Mouse (Mus musculus) limb, embryonic 10.5 days (tissue): ENCODE data around the gene Hdac1. TPM values are rescaled to one million over a fixed set of nuclear protein-coding genes. Genes with fewer than 3 reads are reported as not detected.
A peak's percentile ranks its signal among the peaks of the same experiment; 100 is the strongest.

Experiments used
- DNase-seq: peaks from one replicate; pipeline ENCODE4 v3.0.0-alpha.2; 2017; ENCODE audit warnings: low spot score
- H3K27ac ChIP-seq: fragments of 300-500 bp; sonication (generic); 2 replicates; pipeline ENCODE4 v1.5.1; 2016; ENCODE audit warnings: mild to moderate bottlenecking
- H3K27me3 ChIP-seq: fragments of 300-500 bp; sonication (generic); 2 replicates; pipeline ENCODE4 v1.6.1; 2016; ENCODE audit warnings: low read depth, mild to moderate bottlenecking; ENCODE audit not compliant: poor library complexity, severe bottlenecking
- H3K36me3 ChIP-seq: fragments of 300-500 bp; sonication (generic); 2 replicates; pipeline ENCODE4 v1.6.1; 2016; ENCODE audit warnings: mild to moderate bottlenecking, moderate library complexity
- H3K4me1 ChIP-seq: fragments of 300-500 bp; sonication (generic); 2 replicates; pipeline ENCODE4 v1.6.1; 2016
- H3K4me3 ChIP-seq: fragments of 300-500 bp; sonication (generic); 2 replicates; pipeline ENCODE4 v1.5.1; 2016; ENCODE audit warnings: mild to moderate bottlenecking, moderate library complexity
- H3K9me3 ChIP-seq: fragments of 300-500 bp; sonication (generic); replicated peaks from 2 replicates; pipeline ENCODE4 v1.6.1; 2016; ENCODE audit warnings: mild to moderate bottlenecking
- WGBS: fragments of 180-500 bp; shearing (Covaris S2); methylation state at CpG from one replicate; pipeline ENCODE4 v1.1.7; 2016; 5-methylcytosine and 5-hydroxymethylcytosine counted together
- polyA plus RNA-seq: library from polyadenylated mRNA; unstranded; fragments of >200 nt; fragmentation: Nextera tagmentation; extraction: Ambion mirVana; gene quantifications from 2 replicates; pipeline ENCODE4 v1.2.1, GENCODE M21; 2016

Hdac1 gene
- polyA plus RNA-seq, 1 experiment from 2014 or later: 336 TPM

DNA sequence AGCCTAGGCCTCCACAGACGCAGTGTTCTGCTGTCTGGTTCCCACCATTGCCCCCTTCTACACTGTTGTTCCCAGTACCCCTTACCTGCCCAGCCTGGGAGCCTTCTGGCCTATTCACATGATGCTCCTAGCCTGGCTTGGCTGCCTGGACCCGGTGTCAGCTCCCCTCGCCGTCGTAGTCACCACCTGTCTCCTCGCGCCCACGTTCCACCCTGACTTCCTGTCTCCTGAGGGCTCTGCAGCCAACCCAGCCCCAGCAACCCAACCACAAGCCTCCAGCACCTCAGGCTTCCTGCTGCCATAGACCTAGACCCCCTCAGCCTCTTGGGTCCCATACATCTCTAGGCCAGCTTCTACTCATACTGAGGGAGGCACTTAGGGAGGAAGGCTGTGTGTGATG, 30.9 kb upstream of the Hdac1 start, which contains the start of gene Lck:
Gene Lck (minus strand): TSS at position 212 of the 400 bp plus-strand sequence.
- Histone ChIP-seq H3K27ac (peak within 1 kb of the TSS; percentile 32; the same call in 1 of the 2 replicates), H3K4me1 (peaks cover 25% of the 10 kb centered on the region), H3K36me3 (no peaks in the 10 kb centered on the region), H3K4me3 (no peak within 1 kb of the TSS), H3K27me3 (0 out of 2 replicates have a peak, but pooled peaks cover 3% of the 10 kb centered on the region), H3K9me3 (no peaks in the 10 kb centered on the region)
- 90% methylated on average over 8 of the region's 8 CpGs for WGBS
- no peak for DNase-seq

DNA sequence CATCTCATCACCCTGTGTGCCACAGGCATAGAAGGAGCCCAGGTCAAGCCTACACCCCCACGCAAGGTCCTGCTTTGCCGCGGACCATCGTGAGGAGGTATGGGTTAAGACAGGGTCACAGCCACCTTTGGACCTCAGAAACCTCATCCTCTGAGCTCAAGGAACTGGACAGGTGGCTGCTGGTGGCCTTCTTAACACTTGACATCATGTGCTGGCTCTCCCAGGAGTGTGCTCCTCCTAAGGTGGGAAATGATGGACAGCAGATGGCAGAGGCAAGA, 30.5 kb upstream of the Hdac1 start:
- Histone ChIP-seq H3K36me3 (no peaks in the 10 kb centered on the region), H3K4me3 (no peak overlapping the region), H3K27me3 (no peaks in the 10 kb centered on the region), H3K4me1 (peaks cover 25% of the 10 kb centered on the region), H3K27ac (no peak overlapping the region; the same call in 1 of the 2 replicates), H3K9me3 (no peaks in the 10 kb centered on the region)
- 98% methylated on average over 4 of the region's 4 CpGs for WGBS
- DNase-seq: no peak

DNA sequence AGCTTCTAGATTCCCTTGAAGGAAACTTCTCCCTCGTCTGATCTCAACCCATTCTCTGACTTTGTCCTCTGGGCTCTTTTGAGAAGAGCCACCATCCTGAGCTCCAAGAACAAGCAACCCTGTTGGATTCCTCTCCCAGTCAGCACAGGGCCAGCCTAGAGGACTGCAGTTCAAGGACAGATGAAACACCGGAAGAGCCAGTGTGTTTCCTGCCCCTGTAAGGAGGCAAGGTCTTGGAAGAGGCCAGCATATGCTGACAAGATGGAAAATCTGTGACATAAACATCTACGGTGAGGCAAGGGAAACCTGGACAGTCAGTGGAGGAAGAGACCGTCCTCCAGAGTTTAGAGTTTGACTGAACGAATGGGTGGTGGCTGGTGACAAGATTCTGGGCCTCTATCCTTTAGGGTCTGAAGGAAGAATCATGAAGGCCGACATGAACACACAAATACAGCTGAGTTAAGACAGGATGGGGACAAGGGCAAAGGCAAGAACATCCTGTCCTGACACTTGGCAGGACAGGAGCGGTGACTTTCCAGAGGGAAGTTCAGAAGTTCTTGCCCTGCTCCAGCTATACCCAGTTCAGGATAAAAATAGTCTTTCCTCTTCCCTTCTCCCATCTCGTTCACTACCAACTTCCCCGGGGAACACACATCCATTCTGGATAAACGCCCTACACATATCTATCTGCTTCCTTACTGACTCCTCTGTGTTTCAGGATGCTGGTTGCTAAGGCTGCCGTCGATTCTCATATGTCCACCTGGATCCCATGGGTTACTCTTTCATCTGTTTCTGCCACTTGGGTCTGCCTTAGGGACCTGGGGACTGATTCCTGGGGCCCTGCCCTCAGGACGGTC, 30.0 kb upstream of the Hdac1 start:
- Histone ChIP-seq H3K27me3 (no peaks in the 10 kb centered on the region), H3K4me3 (no peak overlapping the region), H3K27ac (no peak overlapping the region; the same call in 1 of the 2 replicates), H3K36me3 (no peaks in the 10 kb centered on the region), H3K4me1 (peaks cover 25% of the 10 kb centered on the region), H3K9me3 (no peaks in the 10 kb centered on the region)
- DNase-seq: no peak
- 90% methylated on average over 13 of the region's 13 CpGs for WGBS

DNA sequence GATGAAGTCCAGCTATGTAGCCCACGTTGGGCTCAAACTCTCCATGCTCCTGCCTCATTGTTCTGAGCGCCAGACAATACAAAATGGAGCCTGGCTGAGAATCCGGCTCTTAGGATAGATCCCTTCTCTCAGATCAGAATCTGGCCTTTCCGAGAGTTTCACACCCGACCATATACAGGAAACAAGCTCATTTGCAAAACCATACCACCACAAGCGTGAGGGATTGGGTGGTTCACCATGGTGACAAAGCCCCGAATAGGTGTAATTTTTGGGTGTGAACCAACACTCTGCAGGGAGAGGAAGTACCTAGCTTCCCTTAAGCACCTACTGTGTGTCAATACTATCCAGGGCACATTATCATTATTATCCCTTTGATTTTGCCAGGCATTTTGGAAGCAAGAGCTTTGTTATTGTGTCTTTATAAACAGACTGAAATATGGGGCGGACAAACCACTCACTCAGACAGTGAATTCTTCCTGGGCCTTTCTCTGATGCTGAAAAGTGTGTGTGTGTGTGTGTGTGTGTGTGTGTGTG, 29.1 kb upstream of the Hdac1 start:
- no peak overlapping the region for H3K27ac ChIP-seq
- peaks cover 17% of the 10 kb centered on the region for H3K4me1 ChIP-seq
- no peak overlapping the region for H3K4me3 ChIP-seq
- WGBS: 73% methylated on average over 8 of the region's 8 CpGs
- no peaks in the 10 kb centered on the region for H3K27me3 ChIP-seq
- no peak for DNase-seq
- H3K9me3 ChIP-seq: no peaks in the 10 kb centered on the region
- H3K36me3 ChIP-seq: no peaks in the 10 kb centered on the region

- no peak overlapping the region for H3K27ac ChIP-seq
- no peak for DNase-seq
- no peaks in the 10 kb centered on the region for H3K9me3 ChIP-seq
- H3K4me3 ChIP-seq: no peak overlapping the region
- no peaks in the 10 kb centered on the region for H3K27me3 ChIP-seq
- WGBS: 91% methylated on average over 6 of the region's 6 CpGs
- no peaks in the 10 kb centered on the region for H3K36me3 ChIP-seq
- peaks cover 12% of the 10 kb centered on the region for H3K4me1 ChIP-seq
Measured at GRCm38 (mm10) chr4:129570028-129570427, 27.5 kb upstream of the Hdac1 start.

- Histone ChIP-seq H3K9me3 (no peaks in the 10 kb centered on the region), H3K27me3 (no peaks in the 10 kb centered on the region), H3K4me3 (no peak overlapping the region), H3K36me3 (no peaks in the 10 kb centered on the region), H3K4me1 (peaks cover 17% of the 10 kb centered on the region), H3K27ac (no peak overlapping the region)
- DNase-seq: no peak
- 95% methylated on average over 7 of the region's 7 CpGs for WGBS
Measured at GRCm38 (mm10) chr4:129568366-129568765, 25.9 kb upstream of the Hdac1 start.

DNA sequence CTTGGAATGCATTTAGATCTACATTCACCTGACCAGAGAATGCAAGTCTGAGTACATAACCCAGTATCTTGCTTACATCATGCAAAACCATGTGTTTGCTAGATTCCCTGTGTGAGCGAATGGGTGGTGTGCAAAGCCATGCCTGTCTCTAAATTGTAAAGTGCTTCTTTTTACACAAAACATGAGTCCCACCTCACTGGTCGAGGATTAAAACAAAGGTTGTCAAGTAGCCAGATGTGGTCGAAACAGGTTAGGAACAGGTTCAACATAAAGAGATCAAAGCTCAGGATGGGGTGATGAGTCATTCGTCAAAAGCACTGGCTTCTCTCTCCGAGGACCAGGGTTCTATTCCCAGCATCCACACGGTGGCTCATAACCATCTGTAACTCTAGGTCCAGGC, 22.6 kb upstream of the Hdac1 start:
- Histone ChIP-seq H3K27ac (no peak overlapping the region), H3K27me3 (no peaks in the 10 kb centered on the region), H3K4me3 (no peak overlapping the region), H3K36me3 (no peaks in the 10 kb centered on the region), H3K4me1 (peaks cover 14% of the 10 kb centered on the region), H3K9me3 (no peaks in the 10 kb centered on the region)
- no peak for DNase-seq
- 85% methylated on average over 6 of the region's 6 CpGs for WGBS

GRCm38 (mm10) chr4:129563718-129564117, 21.2 kb upstream of the Hdac1 start:
- Histone ChIP-seq H3K36me3 (no peaks in the 10 kb centered on the region), H3K4me3 (no peak overlapping the region), H3K4me1 (peaks cover 14% of the 10 kb centered on the region), H3K9me3 (no peaks in the 10 kb centered on the region), H3K27me3 (no peaks in the 10 kb centered on the region), H3K27ac (peak overlapping the region; percentile 71)
- DNase-seq: peak; percentile 61
- 22% methylated on average over 8 of the region's 8 CpGs for WGBS

GRCm38 (mm10) chr4:129561184-129561583, 18.7 kb upstream of the Hdac1 start:
- Histone ChIP-seq H3K4me1 (peaks cover 31% of the 10 kb centered on the region), H3K9me3 (no peaks in the 10 kb centered on the region), H3K4me3 (no peak overlapping the region), H3K27me3 (no peaks in the 10 kb centered on the region), H3K27ac (no peak overlapping the region), H3K36me3 (no peaks in the 10 kb centered on the region)
- 89% methylated on average over 5 of the region's 5 CpGs for WGBS
- DNase-seq: no peak

DNA sequence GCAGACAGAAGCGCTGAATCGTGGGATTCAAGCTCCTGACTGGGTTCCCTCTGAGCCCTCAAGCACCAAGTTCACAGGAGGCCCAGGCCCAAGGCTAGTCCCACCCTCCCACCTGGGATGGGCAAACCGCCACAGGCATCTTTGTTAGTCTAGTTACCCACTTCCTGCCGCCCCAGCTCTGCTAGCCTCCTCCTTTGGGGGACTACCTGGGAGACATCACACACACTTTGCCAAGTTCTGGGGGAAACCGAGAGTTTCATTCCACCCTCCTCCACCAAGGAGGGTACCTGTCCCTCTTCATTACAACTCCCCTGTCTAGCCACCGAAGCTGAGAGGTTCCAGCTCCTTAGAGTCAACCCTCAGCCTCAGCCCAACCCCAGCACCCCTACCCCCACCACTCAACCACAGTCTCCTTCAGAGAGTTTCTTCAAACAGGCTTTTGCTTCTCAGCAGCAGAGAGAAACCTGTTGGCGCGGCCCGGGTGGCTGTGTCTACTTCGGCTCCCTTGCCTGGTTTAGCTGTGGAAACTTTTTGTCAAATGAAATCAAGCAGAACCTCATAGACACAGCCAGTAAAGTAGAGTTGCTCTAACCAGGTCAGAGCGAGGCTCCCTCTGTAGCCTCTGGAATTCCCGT, 15.9 kb upstream of the Hdac1 start:
- Histone ChIP-seq H3K27ac (no peak overlapping the region), H3K4me1 (peaks cover 33% of the 10 kb centered on the region), H3K27me3 (no peaks in the 10 kb centered on the region), H3K9me3 (no peaks in the 10 kb centered on the region), H3K36me3 (no peaks in the 10 kb centered on the region), H3K4me3 (no peak overlapping the region)
- WGBS: 86% methylated on average over 12 of the region's 12 CpGs
- DNase-seq: no peak

GRCm38 (mm10) chr4:129557256-129557808, 14.8 kb upstream of the Hdac1 start:
- no peak for DNase-seq
- Histone ChIP-seq H3K27me3 (no peaks in the 10 kb centered on the region), H3K36me3 (no peaks in the 10 kb centered on the region), H3K4me3 (peak overlapping the region; percentile 65; the same call in 1 of the 2 replicates), H3K27ac (peak overlapping the region; percentile 88), H3K4me1 (peaks cover 30% of the 10 kb centered on the region), H3K9me3 (no peaks in the 10 kb centered on the region)
- 50% methylated on average over 9 of the region's 9 CpGs for WGBS

- H3K36me3 ChIP-seq: no peaks in the 10 kb centered on the region
- 9% methylated on average over 33 of the region's 33 CpGs for WGBS
- no peaks in the 10 kb centered on the region for H3K9me3 ChIP-seq
- H3K4me1 ChIP-seq: peaks cover 30% of the 10 kb centered on the region
- H3K27me3 ChIP-seq: no peaks in the 10 kb centered on the region
- peak; percentile 97 for DNase-seq
- H3K27ac ChIP-seq: peak overlapping the region; percentile 88
- H3K4me3 ChIP-seq: peak overlapping the region; percentile 65
Measured at GRCm38 (mm10) chr4:129556532-129557223, 14.2 kb upstream of the Hdac1 start.
